Mouse (Mus musculus) heart, adult 8-10 months (tissue): ENCODE measurements around the gene Fitm1. TPM values are rescaled to one million over a fixed set of nuclear protein-coding genes. Genes with fewer than 3 reads are reported as not detected.
A peak's percentile ranks its signal among the peaks of the same experiment; 100 is the strongest.

Experiments
- DNase-seq: peaks from one replicate; pipeline ENCODE4 v3.0.0; 2022; ENCODE audit warnings: low spot score
- total RNA-seq, 4 experiments: library from RNA; stranded (reverse); gene quantifications; 2 replicates each; pipeline ENCODE4 v1.2.4; 2022

Gene Fitm1
- total RNA-seq, 4 experiments from 2014 or later, result 165 to 203 (median 175) TPM

DNA sequence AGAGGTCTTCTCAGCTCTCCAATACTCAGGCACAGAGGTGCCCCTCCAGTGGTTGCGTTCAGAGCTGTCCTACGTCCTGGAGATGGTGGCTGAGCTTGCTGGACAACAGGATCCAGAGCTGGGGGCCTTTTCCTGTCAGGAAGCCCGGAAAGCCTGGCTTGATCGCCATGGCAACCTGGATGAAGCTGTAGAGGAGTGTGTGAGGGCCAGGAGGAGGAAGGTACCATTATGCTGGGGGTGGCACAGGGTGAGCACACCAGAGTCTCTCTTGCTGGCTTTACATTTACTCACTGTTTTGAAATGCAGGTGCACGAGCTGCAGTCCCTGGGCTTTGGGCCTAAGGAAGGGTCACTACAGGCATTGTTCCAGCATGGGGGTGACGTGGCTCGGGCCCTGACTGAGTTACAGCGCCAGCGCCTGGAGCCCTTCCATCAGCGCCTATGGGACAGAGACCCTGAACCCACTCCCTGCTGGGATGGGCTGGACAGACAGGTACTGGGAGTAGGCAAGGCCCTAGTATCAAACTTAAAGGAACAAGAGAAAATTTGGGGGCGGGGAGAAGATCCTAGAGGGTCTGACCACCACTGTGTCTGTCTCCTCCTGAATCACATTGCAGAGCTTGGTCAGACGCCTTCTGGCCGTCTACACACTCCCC lies 20.7 kb downstream of the Fitm1 start:
- no peak for DNase-seq

DNA sequence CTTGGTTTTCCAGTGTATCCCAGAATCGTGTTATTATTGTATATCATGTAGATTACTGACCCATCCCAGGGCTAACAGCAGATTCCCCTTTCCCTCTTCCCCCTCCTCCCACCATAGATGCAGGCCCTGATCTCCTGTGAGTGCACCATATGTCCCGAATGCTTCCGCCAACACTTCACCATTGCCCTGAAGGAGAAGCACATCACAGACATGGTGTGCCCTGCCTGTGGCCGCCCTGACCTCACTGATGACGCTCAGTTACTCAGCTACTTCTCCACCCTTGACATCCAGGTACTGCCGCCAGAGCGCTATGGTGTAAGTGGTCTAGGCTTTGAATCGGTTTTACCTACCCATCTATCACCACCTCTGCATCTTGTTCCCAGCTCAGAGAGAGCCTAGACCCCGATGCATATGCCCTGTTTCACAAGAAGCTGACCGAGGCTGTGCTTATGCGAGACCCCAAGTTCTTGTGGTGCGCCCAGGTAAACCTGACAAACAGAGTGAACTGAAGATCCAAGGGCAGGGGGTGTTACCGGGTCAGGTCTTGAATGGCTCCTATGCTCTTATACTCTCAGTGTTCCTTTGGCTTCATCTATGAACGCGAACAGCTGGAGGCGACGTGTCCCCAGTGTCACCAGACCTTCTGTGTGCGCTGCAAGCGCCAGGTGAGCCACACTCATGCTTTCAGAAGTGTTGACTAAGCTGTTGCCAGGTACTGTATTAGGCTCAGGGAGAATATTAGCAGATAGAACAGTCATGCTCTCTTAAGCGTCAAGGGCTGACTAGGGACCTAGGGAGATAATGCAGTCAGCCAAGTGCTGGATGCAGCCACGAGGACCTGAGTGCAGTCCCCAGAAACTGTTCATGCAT lies 23.3 kb downstream of the Fitm1 start:
- DNase-seq, result no peak

DNA sequence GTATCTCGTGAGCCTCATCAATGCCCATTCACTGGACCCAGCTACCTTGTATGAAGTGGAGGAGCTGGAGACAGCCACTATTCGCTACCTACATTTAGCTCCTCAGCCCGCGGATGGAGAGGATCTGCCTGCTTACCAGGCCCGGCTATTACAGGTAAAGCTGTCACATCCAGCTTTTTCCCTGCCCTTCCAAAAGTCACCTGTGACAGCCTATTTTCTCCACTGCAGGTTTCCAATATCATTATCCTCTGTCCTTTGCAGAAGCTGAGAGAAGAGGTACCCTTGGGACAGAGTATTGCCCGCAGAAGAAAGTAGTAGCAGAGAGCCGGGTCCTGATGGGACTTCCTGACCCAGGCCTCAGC lies 27.8 kb downstream of the Fitm1 start, which contains the start of gene Irf9:
Irf9 (plus strand) TSS at position 301 of the 362 bp plus-strand sequence.
- no peak for DNase-seq

DNA sequence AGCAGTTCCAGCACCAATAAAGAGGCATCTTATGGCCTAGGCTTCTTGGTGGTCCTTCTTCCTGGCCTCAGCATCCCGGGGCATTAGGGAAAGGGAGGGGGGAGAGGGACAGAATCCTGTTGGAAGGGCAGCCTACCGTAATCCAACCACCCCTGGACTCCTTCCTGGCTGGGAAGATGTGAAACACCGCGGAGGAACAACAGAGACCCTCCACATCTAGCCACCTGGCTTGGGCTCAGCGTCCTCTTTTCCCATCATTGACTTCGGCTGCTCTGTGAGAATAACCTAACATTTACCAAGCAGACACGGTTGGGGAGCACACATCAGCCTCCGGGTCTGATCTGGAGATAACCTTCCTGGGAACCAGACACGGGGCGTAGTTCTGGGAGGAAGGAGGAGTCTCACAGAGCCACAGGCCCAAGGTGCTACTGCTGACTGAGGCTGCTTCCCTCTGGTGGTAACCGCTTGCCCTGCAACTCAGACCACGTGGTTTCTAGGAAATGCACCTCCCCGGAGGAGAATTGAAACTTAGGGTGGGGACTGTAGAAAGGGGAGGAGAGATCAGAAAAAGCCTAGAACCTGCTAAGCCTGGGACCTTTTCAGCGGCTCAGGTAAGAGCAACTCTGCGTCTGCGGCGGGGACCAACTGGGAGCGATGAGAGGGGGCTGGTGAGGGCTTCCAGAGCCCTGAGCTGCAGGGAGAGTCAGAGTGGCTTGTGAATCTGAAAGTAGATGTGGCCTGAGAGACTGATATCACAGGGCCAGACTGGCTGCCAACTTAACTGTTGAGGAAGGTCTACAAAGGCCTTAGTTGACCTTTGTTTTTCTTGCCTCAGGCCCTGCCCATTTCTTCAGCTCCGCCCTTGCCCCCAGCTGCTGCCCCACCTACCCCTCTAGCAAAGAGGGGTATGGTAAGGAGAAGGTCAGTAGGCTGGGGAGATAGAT lies 28.5 kb downstream of the Fitm1 start:
- peak; percentile 95 for DNase-seq

DNA sequence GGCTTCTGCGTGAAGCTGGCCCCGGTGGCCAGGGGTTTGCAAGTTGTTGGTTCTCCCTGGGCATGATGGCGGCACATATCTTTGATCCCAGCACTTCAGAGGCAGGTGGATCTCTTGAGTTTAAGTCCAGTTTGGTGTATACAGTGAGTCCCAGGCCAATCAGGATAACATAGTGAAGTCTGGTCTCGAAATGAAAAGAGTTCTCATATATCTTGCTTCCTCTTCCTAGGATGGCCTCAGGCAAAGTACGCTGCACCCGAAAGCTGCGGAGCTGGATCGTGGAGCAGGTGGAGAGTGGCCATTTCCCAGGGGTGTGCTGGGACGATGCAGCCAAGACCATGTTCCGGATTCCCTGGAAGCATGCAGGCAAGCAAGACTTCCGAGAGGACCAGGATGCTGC lies 29.4 kb downstream of the Fitm1 start:
- DNase-seq, result no peak

DNA sequence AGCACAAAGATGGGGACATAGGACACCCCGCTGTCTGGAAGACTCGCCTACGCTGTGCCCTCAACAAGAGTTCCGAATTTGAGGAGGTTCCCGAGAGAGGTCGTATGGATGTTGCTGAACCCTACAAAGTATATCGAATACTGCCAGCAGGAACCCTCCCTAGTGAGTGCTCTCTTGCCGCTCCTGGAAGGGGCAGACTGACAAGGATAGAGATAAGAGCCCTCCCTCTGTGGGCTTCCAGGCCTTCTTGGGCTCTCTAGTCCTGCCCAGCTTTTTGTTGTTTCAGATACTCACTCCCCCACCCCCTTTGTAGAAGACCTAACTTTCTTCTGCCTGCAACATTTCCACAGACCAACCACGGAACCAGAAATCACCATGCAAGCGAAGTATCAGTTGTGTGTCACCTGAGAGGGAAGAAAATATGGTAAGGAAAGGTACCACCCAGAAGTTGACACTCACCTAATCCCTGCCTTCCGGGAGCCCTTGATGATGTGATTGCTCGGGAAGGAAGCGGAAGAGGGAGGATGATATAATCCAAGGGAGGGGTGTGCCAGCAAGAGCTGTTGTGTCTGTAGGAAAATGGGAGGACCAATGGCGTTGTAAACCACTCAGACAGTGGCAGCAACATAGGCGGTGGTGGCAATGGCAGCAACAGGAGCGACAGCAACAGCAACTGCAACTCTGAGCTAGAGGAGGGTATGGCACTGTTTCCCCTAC lies 30.5 kb downstream of the Fitm1 start:
- no peak for DNase-seq

DNA sequence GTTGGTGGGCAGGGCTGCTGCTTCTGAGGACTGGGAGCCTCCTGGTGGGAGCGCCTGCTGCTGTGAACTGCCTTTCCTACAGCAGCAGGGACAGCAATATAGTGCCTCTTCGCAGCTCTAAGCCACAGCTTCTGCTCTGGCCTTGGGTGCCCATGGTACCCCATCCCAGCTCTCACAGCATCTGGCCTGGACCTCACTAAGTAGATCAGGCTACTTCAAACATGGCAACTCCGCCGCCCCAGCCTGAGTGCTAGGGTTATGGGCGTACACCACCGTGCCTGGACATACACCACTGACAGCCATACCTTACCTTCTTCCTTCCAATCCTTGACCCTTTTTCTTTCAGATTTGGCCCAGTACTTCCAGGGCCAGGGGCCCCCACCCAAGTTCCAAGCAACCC lies 32.9 kb downstream of the Fitm1 start:
- DNase-seq, result no peak

DNA sequence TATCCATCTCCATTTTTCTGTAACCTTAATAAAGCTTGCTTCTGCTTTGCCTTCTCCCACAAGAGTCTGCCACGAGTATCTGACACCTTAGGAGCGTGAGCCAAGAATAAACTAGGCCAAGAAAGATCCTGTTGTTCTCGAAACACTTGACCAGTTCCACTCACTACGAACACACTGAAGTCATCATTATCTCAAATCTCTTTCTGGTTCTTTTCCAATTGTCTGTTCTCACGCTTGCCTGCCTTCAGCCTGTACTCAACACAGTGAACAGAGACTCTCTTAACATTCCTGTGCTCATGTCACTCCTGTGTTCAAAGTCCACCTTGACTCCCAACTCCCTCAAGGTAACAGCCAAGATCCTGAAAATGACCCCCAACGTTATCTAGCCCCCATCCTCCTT lies 37.9 kb downstream of the Fitm1 start:
- DNase-seq, result no peak

DNA sequence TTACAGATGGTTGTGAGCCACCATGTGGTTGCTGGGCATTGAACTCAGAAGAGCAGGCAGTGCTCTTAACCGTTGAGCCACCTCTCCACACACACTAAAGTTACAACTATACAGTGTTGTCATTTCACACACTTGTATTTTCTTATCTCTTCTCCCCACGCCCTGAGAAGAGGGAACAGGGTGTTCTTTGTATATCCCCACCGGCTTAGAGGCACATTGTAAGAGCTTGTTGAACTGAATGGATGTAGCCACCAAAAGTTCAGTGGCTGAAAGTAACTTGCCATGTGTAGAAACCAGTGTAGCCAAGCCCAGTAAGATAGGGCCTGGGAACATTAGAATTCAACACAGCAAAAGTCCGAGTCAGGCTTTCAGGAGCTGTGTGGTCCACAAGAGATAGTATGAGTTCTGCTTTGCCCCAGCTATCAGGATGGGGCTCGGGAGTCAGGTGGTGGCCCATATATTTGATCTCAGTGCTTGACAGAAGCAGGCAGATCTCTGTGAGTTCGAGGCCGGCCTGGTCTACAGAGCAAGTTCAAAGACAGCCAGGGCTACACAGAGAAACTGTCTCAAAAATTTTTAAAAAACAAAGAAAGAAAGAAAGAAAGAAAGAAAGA lies 39.3 kb downstream of the Fitm1 start:
- no peak for DNase-seq

DNA sequence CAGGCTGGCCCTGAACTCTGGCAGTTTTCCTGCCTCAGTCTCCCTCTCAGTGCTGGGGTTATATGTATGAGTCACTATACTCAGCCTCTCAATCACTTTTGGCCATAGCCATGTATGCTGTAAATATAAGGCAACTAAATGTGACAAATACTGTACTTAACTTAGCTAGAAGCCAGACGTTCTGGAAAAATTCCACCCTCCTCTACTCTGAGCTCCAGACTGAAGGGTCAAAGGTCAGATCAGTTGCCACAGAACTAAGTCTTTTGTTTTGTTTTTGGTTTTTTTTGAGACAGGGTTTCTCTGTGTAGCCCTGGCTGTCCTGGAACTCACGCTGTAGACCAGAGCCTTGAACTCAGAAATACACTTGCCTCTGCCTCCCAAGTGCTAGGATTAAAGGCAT lies 40.5 kb downstream of the Fitm1 start:
- no peak for DNase-seq

DNA sequence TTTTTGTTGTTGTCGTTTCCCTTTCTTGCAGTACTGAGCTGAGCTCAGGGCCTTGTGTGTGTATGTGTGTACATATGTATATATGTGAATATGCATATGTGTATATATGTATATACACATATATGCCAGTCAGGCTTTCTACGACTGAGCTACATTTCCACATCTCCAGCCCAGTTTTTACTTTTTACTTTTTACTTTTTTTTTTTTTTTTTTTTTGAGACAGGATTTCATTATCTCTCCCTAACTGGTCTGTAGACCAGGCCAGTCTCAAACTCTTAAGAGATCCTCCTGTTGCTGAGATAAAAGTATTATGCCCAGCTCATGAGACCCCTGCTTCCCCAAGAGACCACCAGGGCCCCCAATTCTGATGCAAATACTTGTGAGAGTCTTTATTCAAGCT lies 41.4 kb downstream of the Fitm1 start:
- DNase-seq, result no peak

DNA sequence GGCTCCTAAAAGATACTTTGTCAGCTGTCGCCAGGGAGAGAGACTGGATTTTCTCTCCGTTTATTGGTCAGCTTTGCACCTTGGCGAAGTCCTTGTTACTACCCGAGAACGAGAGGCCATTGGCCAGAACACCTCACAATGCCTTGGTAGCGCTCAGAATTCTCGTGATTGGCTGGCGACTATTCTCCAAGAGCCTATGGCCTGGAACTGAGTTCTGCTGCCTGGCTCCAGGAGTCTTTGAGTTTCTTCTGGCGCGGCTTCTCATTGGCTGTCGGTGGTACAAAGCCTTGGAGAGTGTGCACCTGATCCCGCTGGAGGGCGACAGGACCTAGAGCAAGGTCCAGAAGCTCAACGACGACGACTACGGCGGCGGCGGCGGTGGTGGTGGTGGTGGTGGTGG lies 42.4 kb downstream of the Fitm1 start, which contains the start of gene Rec8:
Rec8 (plus strand) TSS at position 216 of the 400 bp plus-strand sequence.
- no peak for DNase-seq

DNA sequence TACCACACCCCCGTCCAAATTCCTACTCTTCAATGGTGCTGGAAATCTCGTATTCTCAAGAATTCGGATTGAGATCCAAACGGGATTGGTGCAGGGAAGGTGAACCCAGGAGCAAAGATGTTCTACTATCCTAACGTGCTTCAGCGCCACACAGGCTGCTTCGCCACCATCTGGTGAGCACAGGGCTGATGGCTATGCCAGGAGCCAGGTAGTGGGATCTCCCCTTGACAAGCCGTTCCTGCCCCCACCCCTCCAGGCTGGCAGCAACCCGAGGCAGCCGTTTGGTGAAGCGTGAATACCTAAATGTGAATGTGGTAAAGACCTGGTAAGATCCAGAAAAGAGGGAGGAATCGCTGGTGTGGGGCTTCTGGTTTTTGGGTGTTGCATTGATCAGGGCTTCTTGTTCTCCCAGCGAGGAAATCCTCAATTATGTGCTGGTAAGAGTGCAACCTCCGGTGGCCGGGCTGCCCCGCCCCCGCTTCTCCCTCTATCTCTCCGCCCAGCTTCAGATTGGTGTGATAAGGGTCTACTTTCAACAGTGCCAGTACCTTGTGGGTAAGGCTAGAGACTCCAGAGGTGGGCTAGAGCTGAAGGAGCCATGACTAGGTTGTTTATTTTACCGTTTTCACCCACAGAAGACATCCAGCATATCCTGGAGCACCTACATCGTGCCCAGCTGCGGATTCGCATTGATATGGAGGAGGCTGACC lies 43.2 kb downstream of the Fitm1 start:
- no peak for DNase-seq

Other genes starting within 250 kb of the Fitm1 start
- gene Dhrs4, start 96.9 kb upstream of the Fitm1 start, total RNA-seq, result 100 to 1,000 TPM; 132 to 160 (median 146) TPM
- gene Carmil3, start 85.0 kb upstream of the Fitm1 start, total RNA-seq, result 1 to 10 TPM; 2.4 to 3.6 (median 2.4) TPM
- gene Cpne6, start 65.2 kb upstream of the Fitm1 start, total RNA-seq, result under 1 TPM in 1 of 4 experiments, not detected in 3; 0.12 TPM
- gene Nrl, start 50.6 kb upstream of the Fitm1 start, total RNA-seq, result not detected
- gene Pck2, start 35.4 kb upstream of the Fitm1 start, total RNA-seq, result 10 to 100 TPM in 2 of 4 experiments, 1 to 10 TPM in 2; 6.6 to 12.5 (median 9.3) TPM
- 100 to 1,000 TPM; 161 to 180 (median 166) TPM for gene Dcaf11, start 15.6 kb upstream of the Fitm1 start, total RNA-seq
- not detected for gene A730061H03Rik, start 15.2 kb upstream of the Fitm1 start, total RNA-seq
- 100 to 1,000 TPM; 273 to 297 (median 284) TPM for gene Psme1, start 2.5 kb downstream of the Fitm1 start, total RNA-seq
- gene Emc9, start 9.7 kb downstream of the Fitm1 start, total RNA-seq, result 10 to 100 TPM; 65.0 to 75.0 (median 68.2) TPM
- 100 to 1,000 TPM in 3 of 4 experiments, 10 to 100 TPM in 1; 92.6 to 112 (median 108) TPM for gene Psme2, start 15.5 kb downstream of the Fitm1 start, total RNA-seq
- gene Rnf31, start 16.1 kb downstream of the Fitm1 start, total RNA-seq, result 10 to 100 TPM; 23.9 to 29.1 (median 26.9) TPM
- 1 to 10 TPM; 7.2 to 8.9 (median 8.4) TPM for gene Irf9, start 28.0 kb downstream of the Fitm1 start, total RNA-seq
- 1 to 10 TPM in 1 of 4 experiments, under 1 TPM in 3; 0.53 to 1.4 (median 0.67) TPM for gene Rec8, start 42.4 kb downstream of the Fitm1 start, total RNA-seq
- 10 to 100 TPM; 58.2 to 75.2 (median 71.6) TPM for gene Ipo4, start 60.3 kb downstream of the Fitm1 start, total RNA-seq
- gene Gm49378, start 62.3 kb downstream of the Fitm1 start, total RNA-seq, result 1 to 10 TPM; 1.6 to 3.3 (median 2.6) TPM
- 10 to 100 TPM; 38.9 to 44.2 (median 40.8) TPM for gene Tm9sf1, start 68.2 kb downstream of the Fitm1 start, total RNA-seq
- gene Tssk4, start 74.6 kb downstream of the Fitm1 start, total RNA-seq, result under 1 TPM; 0.44 to 0.88 (median 0.52) TPM
- 10 to 100 TPM; 46.2 to 64.1 (median 52.7) TPM for gene Mdp1, start 84.9 kb downstream of the Fitm1 start, total RNA-seq
- 10 to 100 TPM in 1 of 4 experiments, 1 to 10 TPM in 3; 7.8 to 11.2 (median 8.9) TPM for gene Gmpr2, start 96.3 kb downstream of the Fitm1 start, total RNA-seq
- gene Nedd8, start 96.5 kb downstream of the Fitm1 start, total RNA-seq, result 100 to 1,000 TPM; 245 to 279 (median 255) TPM
- gene Tinf2, start 106.2 kb downstream of the Fitm1 start, total RNA-seq, result 10 to 100 TPM; 11.1 to 15.2 (median 13.3) TPM
- gene Tgm1, start 138.3 kb downstream of the Fitm1 start, total RNA-seq, result under 1 TPM; 0.16 to 0.43 (median 0.27) TPM
- 10 to 100 TPM; 13.3 to 14.6 (median 14.5) TPM for gene Rabggta, start 146.6 kb downstream of the Fitm1 start, total RNA-seq
- gene Dhrs1, start 170.1 kb downstream of the Fitm1 start, total RNA-seq, result 10 to 100 TPM; 38.3 to 46.8 (median 43.2) TPM
- gene Nop9, start 170.1 kb downstream of the Fitm1 start, total RNA-seq, result 10 to 100 TPM in 3 of 4 experiments, 1 to 10 TPM in 1; 9.6 to 13.2 (median 11.0) TPM
- 1 to 10 TPM in 3 of 4 experiments, under 1 TPM in 1; 0.95 to 1.9 (median 1.4) TPM for gene Cideb, start 182.8 kb downstream of the Fitm1 start, total RNA-seq
- under 1 TPM; 0.06 to 0.19 (median 0.13) TPM for gene Ltb4r2, start 185.8 kb downstream of the Fitm1 start, total RNA-seq
- gene Ltb4r1, start 190.3 kb downstream of the Fitm1 start, total RNA-seq, result under 1 TPM in 3 of 4 experiments, not detected in 1; 0.19 to 0.49 (median 0.26) TPM
- 10 to 100 TPM; 13.0 to 22.0 (median 16.4) TPM for gene Adcy4, start 208.5 kb downstream of the Fitm1 start, total RNA-seq
- gene Ripk3, start 213.2 kb downstream of the Fitm1 start, total RNA-seq, result 1 to 10 TPM; 2.2 to 6.2 (median 3.4) TPM
- 1 to 10 TPM; 3.3 to 4.2 (median 3.7) TPM for gene Nfatc4, start 247.5 kb downstream of the Fitm1 start, total RNA-seq